Mouse (Mus musculus): ENCODE results near the gene Gm3045. TPM values are rescaled to one million over a fixed set of nuclear protein-coding genes. Genes with fewer than 3 reads are reported as not detected.

Gene Gm3045
- total and polyA plus RNA-seq, 3 experiments = not detected

GRCm38 (mm10) chr13:56438211-56439075 is 12.0 kb downstream of the Gm3045 start, which contains the start of gene Slc25a48:
Gene Slc25a48 (plus strand): TSS chr13:56438355.
- no peak for TF ChIP-seq POLR2A (IDR thresholded peaks at IDR 0.05; ENCODE audit: low read depth, low read length)
- TF ChIP-seq ETS1 (conservative IDR thresholded peaks at IDR 0.05; ENCODE audit: low read depth, low read length) = no peak
- no peak for TF ChIP-seq KAT2A (IDR thresholded peaks at IDR 0.05; ENCODE audit: insufficient replicate concordance, low read length)
- no peak for TF ChIP-seq CHD1 (IDR thresholded peaks at IDR 0.05; ENCODE audit: low read depth, low read length)
- TF ChIP-seq POLR2AphosphoS2 (IDR thresholded peaks at IDR 0.05; ENCODE audit: low read depth, low read length) = no peak
- no peak for TF ChIP-seq EP300 (IDR thresholded peaks at IDR 0.05; ENCODE audit: low read length)
- no peak for TF ChIP-seq E2F4 (IDR thresholded peaks at IDR 0.05; ENCODE audit: insufficient replicate concordance, low read depth, low read length)
- no peak for TF ChIP-seq RCOR1 (conservative IDR thresholded peaks at IDR 0.05; ENCODE audit: low read depth, low read length)
- no peak for TF ChIP-seq MAFK (IDR thresholded peaks at IDR 0.05; ENCODE audit: insufficient replicate concordance, low read length)
- no peak for TF ChIP-seq HCFC1 (IDR thresholded peaks at IDR 0.05; ENCODE audit: low read depth, low read length)
- no peak for TF ChIP-seq ZC3H11A (IDR thresholded peaks at IDR 0.05; ENCODE audit: low read depth, low read length)
- TF ChIP-seq ZKSCAN1 (IDR thresholded peaks at IDR 0.05; ENCODE audit: borderline replicate concordance, low read depth, low read length) = no peak
- TF ChIP-seq NRF1 (IDR thresholded peaks at IDR 0.05; ENCODE audit: low read depth, low read length) = no peak
- no peak for TF ChIP-seq ZMIZ1 (IDR thresholded peaks at IDR 0.05; ENCODE audit: low read depth, low read length)
- TF ChIP-seq TBP (conservative IDR thresholded peaks at IDR 0.05; ENCODE audit: low read depth, low read length) = no peak
- no peak for TF ChIP-seq CHD2 (IDR thresholded peaks at IDR 0.05; ENCODE audit: low read length)
- TF ChIP-seq GABPA (IDR thresholded peaks at IDR 0.05; ENCODE audit: insufficient replicate concordance, low read depth, low read length) = no peak
- Histone ChIP-seq H3K4me2 (ENCODE audit: insufficient read depth, low read depth, poor library complexity, severe bottlenecking) (no peak within 1 kb of the TSS), H3K4me3 (replicated peaks in 1 of 3; ENCODE audit: low read depth in 2 of 3, low read length in 2 of 3, poor library complexity in 1 of 3) (no peak within 1 kb of the TSS), H3K27me3 (replicated peaks) (peaks cover 81% of the 10 kb centered on the region), H3K4me1 (ENCODE audit: control insufficient read depth in 1 of 2, insufficient read depth in 2 of 2) (no peaks in the 10 kb centered on the region), H3K36me3 (replicated peaks in 1 of 2; ENCODE audit: control insufficient read depth in 1 of 2, insufficient read depth in 1 of 2, low read length in 1 of 2) (no peaks in the 10 kb centered on the region), H3K79me2 (replicated peaks; ENCODE audit: control insufficient read depth, extremely low read depth, insufficient read depth, poor library complexity, severe bottlenecking) (no peaks in the 10 kb centered on the region), H3K9me3 (replicated peaks; ENCODE audit: low read length) (no peaks in the 10 kb centered on the region), H3K9ac (ENCODE audit: insufficient read depth, low read depth) (no peak within 1 kb of the TSS), H3K27ac (ENCODE audit: insufficient read depth, low read depth) (no peak within 1 kb of the TSS)
- in situ Hi-C loops (cut with MboI; ENCODE audit: low pct_ligation_motif_present, low pct_unique_long_range_greater_than_20kb, low sequenced_read_pairs) (no loop called here), dilution Hi-C loops (cut with MboI; ENCODE audit: extremely low pct_ligation_motif_present, extremely low pct_unique_long_range_greater_than_20kb, low sequenced_read_pairs) (no loop called here)
- no peak for DNase-seq (ENCODE audit: extremely low read depth)

GRCm38 (mm10) chr13:56443411-56443810 is 17.0 kb downstream of the Gm3045 start:
- Histone ChIP-seq H3K4me2 (ENCODE audit: insufficient read depth, low read depth, poor library complexity, severe bottlenecking) (no peak overlapping the region), H3K4me1 (ENCODE audit: control insufficient read depth in 1 of 2, insufficient read depth in 2 of 2) (no peaks in the 10 kb centered on the region), H3K79me2 (replicated peaks; ENCODE audit: control insufficient read depth, extremely low read depth, insufficient read depth, poor library complexity, severe bottlenecking) (no peaks in the 10 kb centered on the region), H3K9me3 (replicated peaks; ENCODE audit: low read length) (peaks cover 5% of the 10 kb centered on the region), H3K9ac (ENCODE audit: insufficient read depth, low read depth) (no peak overlapping the region), H3K27me3 (replicated peaks) (peaks cover 85% of the 10 kb centered on the region), H3K36me3 (replicated peaks in 1 of 2; ENCODE audit: control insufficient read depth in 1 of 2, insufficient read depth in 1 of 2, low read length in 1 of 2) (no peaks in the 10 kb centered on the region), H3K4me3 (replicated peaks in 1 of 3; ENCODE audit: low read depth in 2 of 3, low read length in 2 of 3, poor library complexity in 1 of 3) (no peak overlapping the region), H3K27ac (ENCODE audit: insufficient read depth, low read depth) (no peak overlapping the region)
- DNase-seq (ENCODE audit: extremely low read depth) = no peak
- in situ Hi-C loops (cut with MboI; ENCODE audit: low pct_ligation_motif_present, low pct_unique_long_range_greater_than_20kb, low sequenced_read_pairs) (no loop called here), dilution Hi-C loops (cut with MboI; ENCODE audit: extremely low pct_ligation_motif_present, extremely low pct_unique_long_range_greater_than_20kb, low sequenced_read_pairs) (no loop called here)
- TF ChIP-seq CHD1 (IDR thresholded peaks at IDR 0.05; ENCODE audit: low read depth, low read length) = no peak
- TF ChIP-seq ELF1 (IDR thresholded peaks at IDR 0.05; ENCODE audit: low read depth, low read length) = no peak
- no peak for TF ChIP-seq ZC3H11A (IDR thresholded peaks at IDR 0.05; ENCODE audit: low read depth, low read length)
- TF ChIP-seq MAZ (IDR thresholded peaks at IDR 0.05; ENCODE audit: low read depth, low read length) = no peak
- no peak for TF ChIP-seq RCOR1 (conservative IDR thresholded peaks at IDR 0.05; ENCODE audit: low read depth, low read length)
- TF ChIP-seq BHLHE40 (IDR thresholded peaks at IDR 0.05; ENCODE audit: low read depth, low read length) = no peak
- TF ChIP-seq MAFK (IDR thresholded peaks at IDR 0.05; ENCODE audit: insufficient replicate concordance, low read length) = no peak
